Mouse (Mus musculus) cerebellum, postnatal 4 days (tissue): ENCODE results near the gene Mustn1.

Source experiments
- DNase-seq, 2 experiments: peaks; one replicate each; pipeline ENCODE4 v3.0.0; 2022; ENCODE audit warnings: low spot score in 2 of 2, mixed read lengths in 1 of 2

The Mustn1 gene

GRCm38 (mm10) chr14:30880251-30880650, 1.3 kb downstream of the Mustn1 start:
- no peak for DNase-seq

DNA sequence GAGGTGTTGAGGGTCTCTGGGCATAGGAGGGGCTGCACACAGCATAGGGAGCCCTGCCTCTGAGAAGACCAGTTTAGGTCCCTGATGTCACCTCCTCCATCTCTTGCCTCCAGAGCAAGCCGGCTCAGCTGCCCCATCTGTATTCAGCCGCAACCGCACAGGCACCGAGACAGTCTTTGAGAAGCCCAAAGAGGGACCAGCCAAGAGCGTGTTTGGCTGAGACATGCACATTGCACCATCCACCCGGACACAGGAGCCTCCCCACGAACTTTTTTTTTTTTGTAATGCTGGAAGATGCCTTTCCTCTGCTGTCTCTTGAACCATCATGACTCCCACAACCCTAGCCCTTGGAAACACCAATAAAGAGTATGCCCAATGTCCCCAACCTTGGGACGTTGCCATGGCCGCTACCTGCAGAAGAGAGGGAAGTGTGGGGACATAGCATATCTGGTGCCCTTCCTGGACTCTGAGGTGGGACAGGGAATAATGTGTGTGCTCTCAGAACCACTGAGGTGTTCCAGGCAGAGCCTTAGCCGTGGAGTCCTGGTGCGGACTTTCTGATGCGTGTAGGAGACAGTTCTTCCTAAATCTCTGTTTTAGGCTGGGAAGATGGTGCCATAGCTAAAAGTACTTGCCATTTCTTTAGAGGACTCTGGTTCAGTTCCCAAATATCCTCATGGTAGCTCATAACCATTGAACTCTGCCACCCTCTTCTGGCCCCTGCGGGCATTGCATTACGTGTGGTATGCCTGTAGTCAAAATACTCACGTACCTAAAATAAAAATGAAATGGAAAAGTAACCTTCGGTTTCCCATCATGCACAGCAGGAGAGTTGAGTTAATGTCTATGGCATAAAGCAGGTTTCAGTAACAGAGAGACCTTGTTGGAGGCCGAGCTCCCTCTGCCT, 2.1 kb downstream of the Mustn1 start:
- peak in 1 of 2 experiments; percentile 38 for DNase-seq

DNA sequence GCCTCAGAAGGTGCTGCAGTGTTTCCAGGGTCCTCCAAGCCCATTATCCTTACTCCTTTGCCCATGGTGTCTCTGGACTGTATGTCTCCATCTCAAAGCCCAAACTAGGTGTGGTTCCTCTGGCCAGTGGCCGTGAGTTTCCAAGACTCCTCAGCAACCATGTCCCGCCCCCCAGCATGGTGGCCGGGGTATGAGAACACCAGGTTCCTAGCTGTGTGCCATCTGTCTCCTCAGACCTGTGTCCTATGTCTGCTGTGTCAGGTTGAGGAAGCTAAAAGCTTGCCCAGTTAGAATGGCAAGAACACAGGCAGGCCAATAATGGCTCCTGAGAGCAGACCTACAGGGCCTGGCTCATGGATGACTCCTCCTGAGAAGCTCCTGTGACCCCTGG, 2.7 kb downstream of the Mustn1 start:
- no peak for DNase-seq

GRCm38 (mm10) chr14:30885298-30885697, 6.3 kb downstream of the Mustn1 start:
- no peak for DNase-seq

GRCm38 (mm10) chr14:30886204-30886603, 7.2 kb downstream of the Mustn1 start, which contains the start of gene Itih4:
Itih4 (plus strand) TSS chr14:30886476.
- no peak for DNase-seq

DNA sequence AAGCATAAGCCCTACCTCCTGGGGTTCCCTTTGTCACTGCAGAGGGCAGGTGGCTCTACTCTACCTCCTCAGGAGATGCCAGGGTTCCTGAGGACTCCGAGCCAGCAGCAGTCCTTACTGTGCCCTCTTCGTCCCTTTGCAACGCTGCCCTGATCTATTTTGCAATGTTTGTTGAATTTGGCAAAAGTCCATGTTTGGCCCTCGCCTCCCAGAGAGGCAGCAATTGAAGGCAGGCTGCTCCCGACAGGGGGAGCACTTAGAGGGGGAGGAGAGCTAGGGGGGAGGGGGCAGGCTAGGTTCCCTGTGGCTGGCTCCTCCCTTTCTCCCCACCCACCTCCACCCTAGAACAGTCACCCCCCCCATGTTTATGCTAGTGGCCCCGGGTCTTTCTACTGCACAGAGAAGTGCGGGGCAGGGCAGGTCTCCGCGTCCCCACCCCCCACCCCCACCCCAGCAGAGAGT, 9.3 kb downstream of the Mustn1 start:
- DNase-seq: no peak

DNA sequence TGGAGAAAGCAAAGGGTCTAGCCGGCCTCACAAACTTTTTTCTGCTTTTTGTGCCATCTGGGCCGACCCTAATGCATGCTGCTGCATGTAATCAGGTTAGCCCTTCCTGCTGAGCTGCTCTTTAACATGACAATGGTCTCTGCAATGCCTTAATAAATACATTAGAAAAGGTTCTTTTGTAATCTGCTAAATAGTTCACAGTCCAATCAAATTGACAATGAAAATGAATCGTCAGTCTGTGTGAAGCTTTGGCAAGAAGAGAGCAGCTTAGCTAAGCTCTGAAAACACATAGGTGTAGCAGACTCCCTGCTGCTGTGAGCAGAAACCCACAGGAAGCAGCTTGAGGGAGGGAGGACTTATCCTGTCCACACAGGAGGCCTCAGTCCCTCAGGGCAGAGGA, 21.0 kb downstream of the Mustn1 start:
- DNase-seq: no peak

DNA sequence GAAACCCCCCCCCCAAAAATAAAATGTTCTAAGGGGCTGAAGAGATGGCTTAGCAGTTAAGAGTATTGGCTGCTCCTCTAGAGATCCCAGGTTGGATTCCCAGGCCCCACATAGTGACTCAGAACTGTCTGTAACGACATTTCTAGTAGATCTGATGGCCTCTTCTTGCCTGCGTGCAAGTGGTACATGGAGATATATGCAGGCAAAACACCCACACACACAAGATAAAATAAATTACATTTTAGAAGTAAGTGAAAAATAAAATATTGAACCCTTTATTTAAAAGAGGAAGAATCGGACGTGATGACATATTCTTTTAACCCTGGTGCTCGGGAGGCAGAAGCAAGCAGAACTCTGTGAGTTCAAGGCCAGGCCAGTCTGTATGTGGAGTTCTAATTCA, 23.6 kb downstream of the Mustn1 start:
- DNase-seq: no peak

DNA sequence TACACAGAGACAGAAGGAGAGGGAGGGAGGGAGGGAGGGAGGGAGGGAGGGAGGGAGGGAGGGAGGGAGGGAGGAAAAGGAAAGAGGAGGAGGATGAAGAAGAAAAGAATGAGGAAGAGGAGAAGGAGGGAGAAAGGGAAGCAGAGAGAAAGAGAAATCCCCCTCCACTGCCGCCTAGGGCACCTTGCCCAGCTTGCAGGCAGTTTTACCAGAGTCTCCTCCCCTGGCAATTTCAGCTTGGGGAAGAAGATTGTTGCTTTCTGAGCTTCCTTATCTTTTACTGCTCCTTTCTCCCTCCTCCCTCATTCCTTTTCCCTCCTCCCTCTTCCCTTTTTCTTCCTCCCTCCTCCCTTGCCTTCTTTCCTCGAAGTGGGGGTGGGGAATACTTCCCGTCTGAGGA, 24.0 kb downstream of the Mustn1 start:
- DNase-seq: no peak

- DNase-seq: no peak
Observed at GRCm38 (mm10) chr14:30904307-30904706, 25.3 kb downstream of the Mustn1 start.

- DNase-seq: no peak
Observed at GRCm38 (mm10) chr14:30906001-30906400, 27.0 kb downstream of the Mustn1 start.

DNA sequence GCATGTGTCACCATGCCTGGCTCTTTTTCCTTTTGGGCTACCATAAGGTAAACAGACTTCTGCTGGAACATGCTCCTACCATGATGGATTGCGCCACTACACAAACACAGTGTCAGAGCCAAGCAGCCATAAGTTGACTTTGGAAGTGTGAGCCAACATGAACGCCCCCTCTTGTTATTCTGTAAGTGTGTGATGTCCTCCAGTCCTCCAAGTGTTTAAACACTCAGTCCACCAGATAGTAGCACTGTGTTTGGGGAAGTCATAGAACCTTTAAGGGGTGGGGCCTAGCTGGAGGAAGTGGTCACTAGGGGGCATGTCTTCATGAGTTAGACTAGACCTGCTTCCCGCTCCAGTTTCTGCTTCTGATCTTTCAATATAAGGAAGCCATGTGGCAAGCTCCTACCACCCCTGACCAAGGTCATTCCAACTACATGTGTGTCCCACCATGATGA, 28.8 kb downstream of the Mustn1 start:
- no peak for DNase-seq

DNA sequence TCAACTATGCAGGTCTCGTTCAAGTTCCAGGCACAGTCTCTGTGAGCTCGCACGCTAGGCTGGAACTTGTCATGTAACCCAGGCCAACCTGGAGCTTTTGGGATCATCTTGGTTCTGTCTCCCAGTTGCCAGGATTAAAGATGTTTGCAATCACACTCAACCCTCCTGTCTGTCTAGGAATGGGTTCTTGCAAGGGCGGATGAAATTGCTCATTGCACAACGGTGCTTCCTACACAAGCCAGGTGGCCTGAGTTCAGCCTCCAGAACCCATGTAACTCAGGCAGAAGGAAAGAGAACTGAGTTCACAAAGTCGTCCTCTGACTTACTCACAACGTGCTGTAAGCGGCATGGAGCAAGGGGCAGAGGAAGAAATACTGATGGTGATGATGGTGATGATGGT, 32.1 kb downstream of the Mustn1 start:
- DNase-seq: no peak

GRCm38 (mm10) chr14:30912641-30913040, 33.6 kb downstream of the Mustn1 start:
- no peak for DNase-seq

GRCm38 (mm10) chr14:30913404-30913803, 34.4 kb downstream of the Mustn1 start:
- no peak for DNase-seq

GRCm38 (mm10) chr14:30916516-30916915, 37.5 kb downstream of the Mustn1 start:
- no peak for DNase-seq

DNA sequence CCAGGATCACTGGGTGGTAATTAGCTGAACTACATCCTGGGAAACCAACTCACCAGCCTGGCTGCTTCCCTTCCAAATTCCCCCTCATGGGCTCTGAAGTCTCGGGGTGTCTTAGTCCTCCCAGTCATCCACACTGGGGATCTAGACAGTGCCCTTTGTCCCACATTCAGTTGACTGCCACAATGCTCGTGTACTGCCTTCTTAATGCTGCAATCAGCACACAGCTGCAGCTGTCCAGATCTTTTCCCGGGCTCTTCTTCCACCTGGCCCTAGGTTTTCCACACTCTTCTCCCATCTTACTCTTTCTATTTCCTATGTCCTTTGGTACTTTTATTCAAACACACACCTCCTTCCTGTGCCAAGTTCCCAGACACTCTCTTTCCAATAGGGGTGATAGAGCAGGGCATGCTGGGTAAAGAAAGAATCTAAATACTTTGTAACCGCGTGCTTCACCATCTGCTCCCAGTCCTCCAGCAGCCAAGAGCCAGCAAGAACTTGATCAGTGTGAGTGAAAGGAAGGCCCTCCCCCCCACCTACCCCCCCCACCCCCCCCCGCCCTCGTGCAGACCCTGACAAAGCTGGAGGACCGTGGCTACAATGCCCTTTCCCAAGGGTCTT, 43.2 kb downstream of the Mustn1 start:
- DNase-seq: no peak

GRCm38 (mm10) chr14:30923375-30924105, 44.5 kb downstream of the Mustn1 start, which contains the start of gene Itih3:
Itih3 (minus strand) TSS chr14:30923760.
- peak in 1 of 2 experiments; percentile 24 for DNase-seq

- DNase-seq: no peak
Observed at GRCm38 (mm10) chr14:30925492-30925891, 46.5 kb downstream of the Mustn1 start.

- no peak for DNase-seq
Observed at GRCm38 (mm10) chr14:30930386-30930785, 51.4 kb downstream of the Mustn1 start.
